Mouse (Mus musculus): Measurements from ENCODE around the gene Dnajc27. TPM values are rescaled to one million over a fixed set of nuclear protein-coding genes. Genes with fewer than 3 reads are reported as not detected.

Dnajc27 gene
- 7.5 and 9.0 TPM in 2 replicates for polyA plus RNA-seq (2012)

DNA sequence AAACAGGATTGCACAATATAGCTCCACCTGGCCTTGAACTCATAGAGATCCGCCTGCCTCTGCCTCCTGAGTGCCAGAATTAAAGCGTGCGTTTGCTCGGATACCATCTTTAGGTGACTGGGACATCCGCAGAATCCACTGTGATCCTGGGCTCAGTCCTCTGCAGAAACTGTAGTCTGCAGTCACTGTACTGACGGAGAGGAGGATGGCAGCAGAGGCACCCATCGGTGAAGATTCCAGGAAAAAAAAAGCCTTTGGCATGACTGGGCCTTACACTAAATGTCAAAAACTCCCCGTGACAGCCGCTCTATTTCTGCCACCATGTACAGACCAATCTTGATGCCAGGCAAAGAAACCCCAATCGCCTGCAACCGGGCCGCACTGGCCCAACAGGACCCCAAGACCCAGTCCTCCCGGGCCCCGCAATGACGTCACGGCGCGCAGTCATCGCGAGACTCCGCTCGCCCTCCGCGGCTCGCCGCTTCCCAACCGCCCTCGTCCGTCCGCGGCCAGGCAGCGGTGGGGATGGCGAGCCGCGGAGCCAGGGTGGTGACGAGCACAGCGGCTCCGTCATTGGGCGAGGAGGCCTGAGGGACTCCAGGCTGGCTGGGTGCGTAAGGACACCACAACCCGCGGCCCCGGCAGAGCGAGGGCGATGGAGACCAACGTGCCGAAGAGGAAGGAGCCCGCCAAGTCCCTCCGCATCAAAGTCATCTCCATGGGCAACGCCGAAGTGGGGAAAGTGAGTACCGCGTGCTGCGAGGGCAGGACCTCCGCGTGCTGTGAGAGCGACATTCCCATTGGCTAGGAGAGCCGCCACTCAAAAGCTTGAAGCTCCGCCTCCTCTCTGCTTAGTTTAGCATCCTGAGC is at the start of gene Dnajc27:
Dnajc27 (plus strand) TSS at position 452 of the 870 bp plus-strand sequence.
- TF ChIP-seq GATA1 (IDR thresholded peaks at IDR 0.05; ENCODE audit: low read length): no peak

DNA sequence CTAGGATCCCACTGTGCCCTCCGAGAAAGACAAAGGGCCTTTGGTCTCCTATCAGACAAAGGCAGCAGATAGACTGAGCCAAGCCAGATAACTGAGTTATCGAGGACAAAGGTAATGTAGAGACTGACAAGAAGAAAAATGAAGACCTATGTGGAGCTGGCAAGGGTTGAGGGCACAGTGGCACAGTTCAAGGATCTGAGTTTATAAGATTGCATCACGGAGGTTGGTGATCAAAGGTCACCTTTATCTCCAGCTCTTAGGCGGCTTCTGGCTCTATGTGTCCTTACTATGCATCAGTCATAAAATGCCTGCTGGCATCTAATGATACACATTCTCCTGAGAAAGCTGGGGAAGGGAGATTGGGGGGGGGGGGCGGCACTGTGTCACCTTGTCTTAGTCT is 46.2 kb upstream of the Dnajc27 start:
- TF ChIP-seq GATA1 (IDR thresholded peaks at IDR 0.05; ENCODE audit: low read length): no peak

DNA sequence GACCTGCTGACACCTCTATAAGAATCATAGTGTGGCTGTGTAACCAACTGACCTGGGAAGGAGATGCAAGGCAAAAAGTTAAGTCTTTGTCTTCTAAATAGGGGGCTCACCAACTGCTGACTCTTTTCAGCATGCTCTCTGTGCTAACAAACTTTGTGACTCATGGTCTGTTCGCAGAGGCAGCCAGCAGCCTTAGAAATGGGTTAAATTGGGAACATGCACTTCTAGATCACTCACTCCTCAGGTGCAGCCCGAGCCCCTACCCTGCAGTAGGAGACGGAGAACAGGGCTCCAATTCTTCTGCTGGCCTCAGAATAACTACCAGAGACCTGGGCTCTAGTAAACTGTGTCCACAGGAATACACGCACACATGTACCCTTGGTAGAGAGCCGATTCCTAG is 44.9 kb upstream of the Dnajc27 start:
- no peak for TF ChIP-seq GATA1 (IDR thresholded peaks at IDR 0.05; ENCODE audit: low read length)

DNA sequence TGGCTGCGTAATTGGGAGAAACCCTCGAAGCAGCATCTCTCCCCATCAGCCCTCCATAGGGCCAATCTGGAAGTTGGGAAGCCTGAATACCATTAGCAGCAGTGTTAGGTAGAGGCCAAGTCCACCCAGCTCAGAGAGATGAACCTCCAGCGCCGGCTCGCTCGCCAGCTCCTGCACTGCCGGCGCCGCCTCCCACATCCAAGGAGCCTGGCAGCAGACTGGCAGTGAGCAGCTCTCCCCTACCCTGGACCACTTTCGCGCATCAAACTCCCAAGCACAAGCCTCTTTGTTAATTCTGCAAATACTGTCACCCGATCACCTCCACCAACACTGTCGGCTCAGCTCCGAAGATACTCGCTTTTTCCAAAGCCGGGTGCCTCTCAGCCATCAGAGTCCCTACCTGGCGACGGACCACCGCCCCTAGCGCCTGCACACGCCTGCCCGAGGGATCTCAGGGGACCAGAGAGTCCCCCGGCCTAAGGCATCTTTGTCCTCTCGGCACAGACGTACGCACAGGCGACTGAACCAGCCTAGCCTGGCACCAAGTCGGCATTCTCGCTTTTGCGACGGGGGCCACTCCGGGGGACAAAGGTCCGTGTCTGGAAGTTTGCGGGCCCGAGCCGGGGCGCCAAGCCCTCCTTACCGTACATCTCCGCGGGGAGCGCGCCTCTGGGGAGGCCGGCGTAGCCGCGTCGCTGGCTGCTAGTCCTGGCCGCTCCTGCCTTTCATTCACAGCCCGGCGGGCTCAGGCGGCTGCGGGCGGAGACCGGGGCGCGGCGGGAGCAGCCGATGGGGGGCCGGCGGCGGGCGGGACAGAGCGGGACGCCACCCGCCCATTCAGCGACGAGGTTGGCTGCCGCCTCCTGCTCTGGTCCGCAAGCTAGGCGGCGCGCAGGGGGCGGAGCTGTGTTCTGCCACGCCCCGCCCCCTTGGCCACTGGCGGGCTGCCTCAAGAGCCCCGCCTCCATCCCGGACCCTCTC is 44.0 kb upstream of the Dnajc27 start, which contains the start of gene Efr3b:
Efr3b (minus strand) TSS at position 855 of the 981 bp plus-strand sequence.
- no peak for TF ChIP-seq GATA1 (IDR thresholded peaks at IDR 0.05; ENCODE audit: low read length)

DNA sequence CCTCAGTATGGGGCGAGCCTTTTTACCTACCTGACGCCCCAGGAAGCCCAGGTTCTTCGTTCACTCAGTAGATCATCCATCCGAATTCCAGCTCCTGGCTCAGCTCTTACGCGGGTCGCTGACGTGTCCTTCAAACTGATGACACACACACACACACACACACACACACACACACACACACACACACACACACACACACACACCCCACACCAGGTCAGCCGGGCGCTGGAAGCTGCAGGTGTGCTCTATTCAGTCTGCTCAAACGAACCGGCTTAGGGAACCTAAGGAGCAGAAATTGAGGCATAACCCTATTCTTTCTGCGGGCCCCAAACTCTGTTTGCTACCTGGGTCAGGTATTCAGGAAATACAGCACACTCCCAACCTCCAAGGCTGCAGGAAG is 43.3 kb upstream of the Dnajc27 start:
- TF ChIP-seq GATA1 (IDR thresholded peaks at IDR 0.05; ENCODE audit: low read length): no peak

DNA sequence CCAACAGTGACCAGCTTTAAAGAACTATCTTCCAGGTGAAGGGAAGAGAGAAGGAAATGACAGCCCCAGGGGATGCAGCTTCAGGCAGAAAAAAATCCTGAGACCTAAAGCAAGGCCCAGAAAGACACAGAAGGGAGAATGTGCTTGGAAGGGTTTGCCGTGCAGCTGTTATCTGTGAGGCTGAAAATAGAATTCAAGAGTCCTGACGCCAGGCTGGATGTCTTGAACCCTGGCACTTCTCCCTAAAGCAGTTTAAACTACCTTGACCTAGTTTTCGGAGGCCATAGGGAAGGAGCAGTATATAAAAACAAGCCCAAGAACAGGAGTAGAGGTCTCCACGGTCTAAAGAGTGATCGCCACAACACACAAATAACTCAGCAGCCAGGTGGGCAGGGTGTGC is 40.0 kb upstream of the Dnajc27 start:
- no peak for TF ChIP-seq GATA1 (IDR thresholded peaks at IDR 0.05; ENCODE audit: low read length)

DNA sequence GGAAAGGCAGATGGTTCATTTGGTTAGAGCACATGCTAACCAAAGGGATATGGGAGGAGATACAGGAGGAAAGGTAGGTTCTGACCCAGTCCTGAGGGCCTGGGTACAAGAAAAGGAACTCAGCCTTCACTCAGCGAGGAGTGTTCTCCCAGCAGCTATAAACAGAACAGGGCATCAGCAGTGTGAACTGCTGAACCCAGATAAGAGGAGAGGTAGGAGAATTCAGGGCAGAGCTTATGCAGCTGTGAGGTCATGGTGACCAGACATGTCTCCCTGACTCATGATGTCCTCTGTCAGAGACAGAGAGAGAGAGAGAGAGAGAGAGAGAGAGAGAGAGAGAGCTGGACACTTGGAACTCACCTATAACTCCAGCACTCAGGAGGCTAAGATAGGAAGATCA is 36.4 kb upstream of the Dnajc27 start:
- TF ChIP-seq GATA1 (IDR thresholded peaks at IDR 0.05; ENCODE audit: low read length): no peak

DNA sequence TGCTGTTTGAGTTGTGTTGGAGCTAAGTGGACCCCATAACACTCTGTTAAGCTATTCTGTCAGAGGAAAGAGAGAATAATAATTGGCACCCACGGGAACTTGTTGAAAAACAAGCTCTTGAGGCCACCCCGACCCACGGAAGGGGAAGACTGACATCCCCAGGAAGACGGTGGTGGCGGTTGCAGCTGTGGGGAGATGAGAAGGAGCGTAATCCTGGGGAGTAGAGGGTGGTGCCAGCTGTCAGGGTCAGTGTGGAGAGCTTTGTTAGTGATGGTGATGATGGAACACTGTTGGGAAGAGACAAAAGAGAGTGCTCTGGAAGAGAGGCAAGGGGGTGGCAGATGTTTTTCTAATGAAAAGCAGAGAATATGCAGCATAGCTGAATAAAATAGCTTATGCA is 34.4 kb upstream of the Dnajc27 start:
- TF ChIP-seq GATA1 (IDR thresholded peaks at IDR 0.05; ENCODE audit: low read length): no peak

DNA sequence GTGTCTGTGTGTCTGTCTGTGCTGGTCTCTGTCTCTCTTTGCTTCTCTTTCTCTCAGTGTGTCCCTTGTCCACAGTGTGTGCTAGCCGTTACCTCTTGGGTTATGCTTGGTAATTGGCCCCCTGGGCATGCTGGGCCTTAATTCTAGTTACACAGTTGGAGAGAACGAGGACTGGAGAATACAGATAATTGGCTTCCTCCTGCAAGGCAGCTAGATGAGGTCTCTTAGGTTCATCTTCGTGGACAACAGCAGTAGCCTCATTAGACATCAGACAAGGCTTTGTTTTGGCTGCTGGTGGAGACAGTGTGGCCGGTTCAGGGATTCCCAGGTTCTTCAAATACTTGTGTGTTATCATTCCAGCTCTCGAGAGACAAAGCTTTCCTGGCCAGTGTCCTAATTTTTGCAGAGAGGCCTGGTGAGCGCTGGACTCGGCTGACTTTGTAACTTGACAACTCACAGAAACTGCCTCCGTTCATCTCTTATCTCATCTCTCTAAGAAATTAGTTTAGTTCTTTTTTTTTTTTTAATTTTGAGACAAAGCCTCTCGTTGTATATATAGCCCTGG is 31.4 kb upstream of the Dnajc27 start:
- TF ChIP-seq GATA1 (IDR thresholded peaks at IDR 0.05; ENCODE audit: low read length): no peak

DNA sequence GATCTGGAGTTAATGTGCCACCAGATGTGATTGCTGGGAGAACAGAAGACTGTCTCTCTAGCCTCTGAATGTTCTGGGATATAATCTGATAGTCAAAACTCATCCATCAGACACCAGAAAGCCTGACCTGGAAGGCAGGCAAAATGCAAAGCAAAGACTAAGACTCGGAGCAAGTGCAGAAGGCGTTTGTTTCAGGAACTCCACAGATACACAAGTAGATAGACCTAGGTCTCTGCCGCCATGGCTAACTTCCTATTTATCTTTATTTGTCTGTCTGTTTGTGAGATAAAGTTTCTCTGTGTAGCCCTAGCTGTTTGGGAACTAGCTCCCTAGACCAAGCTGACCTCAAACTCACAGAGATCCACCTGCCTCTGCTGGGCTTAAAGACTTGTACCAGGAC is 28.7 kb upstream of the Dnajc27 start:
- no peak for TF ChIP-seq GATA1 (IDR thresholded peaks at IDR 0.05; ENCODE audit: low read length)

DNA sequence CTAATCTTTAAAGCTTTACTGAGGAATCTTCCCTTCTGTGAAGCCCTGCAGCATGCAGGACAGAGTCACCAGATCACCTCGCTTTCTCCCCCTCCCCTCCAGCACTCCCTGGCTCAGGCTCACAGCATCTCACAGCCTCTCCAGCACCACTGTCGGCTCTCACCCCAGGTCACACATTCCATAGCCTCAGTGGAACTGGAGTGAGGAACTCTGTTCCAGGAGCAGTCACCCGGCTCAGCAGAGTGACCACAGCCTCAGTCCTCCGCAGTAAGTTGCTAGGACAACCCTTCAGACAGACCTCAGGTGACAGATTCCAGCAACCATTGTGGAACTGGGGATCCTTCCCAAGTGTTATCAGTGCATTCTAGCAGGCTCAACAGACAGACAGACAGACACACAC is 27.5 kb upstream of the Dnajc27 start:
- no peak for TF ChIP-seq GATA1 (IDR thresholded peaks at IDR 0.05; ENCODE audit: low read length)

DNA sequence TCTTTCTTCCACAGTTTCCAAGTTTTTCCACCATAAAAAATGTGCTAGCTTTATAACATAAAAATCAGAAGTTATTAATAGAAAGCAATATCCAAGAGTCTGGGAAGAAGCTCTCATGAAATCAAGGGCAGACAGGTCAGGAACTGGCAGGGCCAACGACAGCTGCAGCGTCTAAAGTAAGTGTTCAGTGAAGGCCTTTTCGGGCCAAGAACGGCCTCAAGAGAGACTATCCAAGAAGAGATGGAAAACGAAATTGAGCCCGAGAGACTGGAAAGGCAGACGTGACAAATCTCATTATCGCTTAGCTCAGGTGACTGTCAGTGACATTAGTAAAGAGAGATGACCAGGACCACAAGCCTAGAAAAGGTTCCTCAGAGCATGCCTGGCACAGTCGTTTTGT is 24.1 kb upstream of the Dnajc27 start:
- TF ChIP-seq GATA1 (IDR thresholded peaks at IDR 0.05; ENCODE audit: low read length): no peak

DNA sequence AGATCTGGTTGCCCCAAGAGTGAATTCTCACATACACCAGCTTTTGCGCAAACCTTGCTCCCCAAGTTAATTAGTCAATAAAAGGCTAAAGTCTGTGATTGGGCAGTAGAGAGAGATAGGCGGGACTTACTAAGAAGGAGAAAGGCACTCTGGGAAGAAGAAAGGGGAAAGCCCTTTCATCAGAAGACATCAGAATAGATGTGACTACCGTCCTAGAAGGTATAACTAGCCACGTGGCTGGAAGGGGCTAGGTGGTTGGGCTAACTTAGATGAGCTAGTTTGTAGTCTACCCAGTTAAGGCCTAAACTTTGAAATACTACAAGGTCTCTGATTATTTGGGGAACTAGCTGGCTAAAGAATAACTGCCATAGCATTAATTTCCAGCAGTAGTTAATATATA is 22.7 kb upstream of the Dnajc27 start:
- no peak for TF ChIP-seq GATA1 (IDR thresholded peaks at IDR 0.05; ENCODE audit: low read length)

DNA sequence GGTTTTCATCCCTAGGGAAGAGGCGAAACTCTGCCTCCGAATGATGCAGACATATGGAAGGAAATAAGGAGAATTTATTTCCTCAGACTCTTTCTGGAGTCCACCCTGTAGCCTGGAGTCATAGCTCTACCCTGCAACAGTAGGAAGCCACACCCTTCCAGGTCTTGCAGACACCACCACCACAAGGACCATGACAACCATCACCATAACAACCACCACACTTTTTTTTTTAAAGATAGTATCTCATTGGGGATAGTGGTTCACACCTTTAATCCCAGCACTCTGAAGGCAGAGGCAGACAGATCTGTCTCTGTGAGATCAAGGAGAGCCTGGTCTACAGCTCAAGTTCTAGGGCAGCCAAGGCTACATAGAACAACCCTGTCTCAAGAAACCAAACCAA is 16.9 kb upstream of the Dnajc27 start:
- TF ChIP-seq GATA1 (IDR thresholded peaks at IDR 0.05; ENCODE audit: low read length): no peak

DNA sequence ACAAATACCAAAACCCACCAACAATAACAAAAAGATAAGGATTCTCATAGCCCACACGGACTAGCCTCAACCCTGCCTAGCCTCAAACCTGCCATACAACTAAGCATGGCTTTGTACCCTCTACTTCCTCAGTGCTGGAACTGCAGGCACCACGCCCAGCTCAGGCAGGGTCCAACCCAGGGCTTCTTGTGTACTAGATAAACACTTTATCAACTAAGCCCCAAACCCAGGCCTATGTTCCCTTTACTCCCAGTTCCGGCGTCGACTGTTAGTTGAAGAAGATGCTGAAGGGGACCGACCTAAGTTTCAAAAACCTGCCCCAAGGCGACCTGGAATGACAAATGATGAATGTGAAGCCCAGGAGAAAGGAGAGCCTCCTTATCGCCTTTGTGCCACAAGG is 16.4 kb upstream of the Dnajc27 start:
- no peak for TF ChIP-seq GATA1 (IDR thresholded peaks at IDR 0.05; ENCODE audit: low read length)
